Mouse (Mus musculus) cerebellum, adult (tissue): ENCODE results near the gene Hexdc.

ENCODE experiments used
- ATAC-seq: cut with Nextera tagmentation; 2 replicates; pipeline ENCODE4 v1.9.2; 2017; ENCODE audit warnings: mild to moderate bottlenecking, moderate library complexity, mixed read lengths; ENCODE audit not compliant: insufficient number of reproducible peaks, low FRiP score, low TSS enrichment

Gene Hexdc

GRCm38 (mm10) chr11:121204161-121205006 lies at the start of gene Hexdc, which contains the start of gene Ogfod3:
Gene Hexdc (plus strand): TSS chr11:121204433.
Gene Ogfod3 (minus strand): TSS chr11:121204711.
- ATAC-seq, result peak; percentile 92

GRCm38 (mm10) chr11:121156411-121156891 lies 47.8 kb upstream of the Hexdc start:
- ATAC-seq, result no peak

GRCm38 (mm10) chr11:121159971-121160370 lies 44.3 kb upstream of the Hexdc start, which contains the start of gene Uts2r:
Gene Uts2r (plus strand): TSS chr11:121160271.
- ATAC-seq, result no peak

GRCm38 (mm10) chr11:121160636-121161346 lies 43.4 kb upstream of the Hexdc start:
- ATAC-seq, result no peak

- ATAC-seq, result no peak
These were observed 40.5 kb upstream of the Hexdc start for GRCm38 (mm10) chr11:121163751-121164150.

GRCm38 (mm10) chr11:121173203-121173602 lies 31.0 kb upstream of the Hexdc start:
- no peak for ATAC-seq

- no peak for ATAC-seq
These were observed 30.0 kb upstream of the Hexdc start for GRCm38 (mm10) chr11:121174234-121174633.

- peak; percentile 66; the same call in 1 of the 2 replicates for ATAC-seq
These were observed 27.7 kb upstream of the Hexdc start for GRCm38 (mm10) chr11:121176285-121177270.

- no peak for ATAC-seq
These were observed 14.6 kb upstream of the Hexdc start for GRCm38 (mm10) chr11:121189681-121190080.

GRCm38 (mm10) chr11:121192742-121193141 lies 11.5 kb upstream of the Hexdc start:
- ATAC-seq, result no peak

- no peak for ATAC-seq
These were observed 10.8 kb upstream of the Hexdc start for GRCm38 (mm10) chr11:121193415-121193814.

GRCm38 (mm10) chr11:121198622-121199021 lies 5.6 kb upstream of the Hexdc start:
- ATAC-seq, result no peak

GRCm38 (mm10) chr11:121199851-121200250 lies 4.4 kb upstream of the Hexdc start:
- no peak for ATAC-seq

- no peak for ATAC-seq
These were observed 3.5 kb upstream of the Hexdc start for GRCm38 (mm10) chr11:121200781-121201180.

GRCm38 (mm10) chr11:121201436-121202198 lies 2.6 kb upstream of the Hexdc start:
- no peak for ATAC-seq

- ATAC-seq, result no peak
These were observed 423 bp upstream of the Hexdc start for GRCm38 (mm10) chr11:121203859-121204160.

GRCm38 (mm10) chr11:121216831-121217230 lies 12.6 kb downstream of the Hexdc start:
- no peak for ATAC-seq

GRCm38 (mm10) chr11:121219776-121220175 lies 15.5 kb downstream of the Hexdc start:
- ATAC-seq, result no peak

GRCm38 (mm10) chr11:121220771-121221170 lies 16.5 kb downstream of the Hexdc start:
- ATAC-seq, result no peak
